Mouse (Mus musculus) midbrain, embryonic 11.5 days (tissue): Measurements from ENCODE around the gene Gm14226. TPM values are rescaled to one million over a fixed set of nuclear protein-coding genes. Genes with fewer than 3 reads are reported as not detected.

Source experiments
- ATAC-seq: fragments of 200-750 bp; cut with Nextera tagmentation; 2 replicates; pipeline ENCODE4 v1.8.0; 2017; ENCODE audit warnings: moderate TSS enrichment, moderate library complexity; ENCODE audit not compliant: low FRiP score
- DNase-seq: peaks from one replicate; pipeline ENCODE4 v3.0.0; 2015; ENCODE audit warnings: low spot score; ENCODE audit errors: missing footprints
- H3K27ac ChIP-seq: fragments of 300-500 bp; sonication (generic); 2 replicates; pipeline ENCODE4 v1.5.1; 2014; ENCODE audit warnings: low read depth, low read length
- H3K27me3 ChIP-seq: fragments of 300-500 bp; sonication (generic); 2 replicates; pipeline ENCODE4 v1.6.1; 2014; ENCODE audit warnings: mild to moderate bottlenecking, low read length, moderate library complexity, mixed read lengths; ENCODE audit not compliant: control insufficient read depth, insufficient read depth
- H3K36me3 ChIP-seq: fragments of 300-500 bp; sonication (generic); 2 replicates; pipeline ENCODE4 v1.6.1; 2014; ENCODE audit warnings: mild to moderate bottlenecking, low read length, moderate library complexity, mixed read lengths; ENCODE audit not compliant: control insufficient read depth, insufficient read depth
- H3K4me1 ChIP-seq: fragments of 300-500 bp; sonication (generic); 2 replicates; pipeline ENCODE4 v1.6.1; 2014; ENCODE audit warnings: low read length; ENCODE audit not compliant: control insufficient read depth, insufficient read depth
- H3K4me2 ChIP-seq: fragments of 300-500 bp; sonication (generic); 2 replicates; pipeline ENCODE4 v1.6.1; 2014; ENCODE audit warnings: mild to moderate bottlenecking, moderate library complexity
- H3K4me3 ChIP-seq: fragments of 300-500 bp; sonication (generic); 2 replicates; pipeline ENCODE4 v1.5.1; 2014; ENCODE audit warnings: low read depth, low read length
- H3K9ac ChIP-seq: fragments of 300-500 bp; sonication (generic); 2 replicates; pipeline ENCODE4 v1.6.1; 2014; ENCODE audit warnings: low read length
- H3K9me3 ChIP-seq: fragments of 300-500 bp; sonication (generic); 2 replicates; pipeline ENCODE4 v1.6.1; 2016; ENCODE audit warnings: low read length; ENCODE audit not compliant: control insufficient read depth
- WGBS: fragments of 180-500 bp; shearing (Covaris S2); extraction: QIAGEN DNeasy Blood & Tissue Kit; methylation state at CpG from one replicate; pipeline ENCODE4 v1.1.7; 2014; 5-methylcytosine and 5-hydroxymethylcytosine counted together
- polyA plus RNA-seq: library from polyadenylated mRNA; unstranded; fragments of >200 nt; fragmentation: Nextera tagmentation; extraction: Ambion mirVana; gene quantifications from 2 replicates; pipeline ENCODE4 v1.2.1, GENCODE M21; 2014

The Gm14226 gene
- polyA plus RNA-seq, 1 experiment from 2014 or later: 0.11 TPM

- Histone ChIP-seq H3K4me3 (no peak overlapping the region), H3K36me3 (no peaks in the 10 kb centered on the region), H3K27ac (no peak overlapping the region), H3K9me3 (no peaks in the 10 kb centered on the region), H3K4me2 (no peak overlapping the region), H3K27me3 (no peaks in the 10 kb centered on the region), H3K9ac (no peak overlapping the region), H3K4me1 (no peaks in the 10 kb centered on the region)
- 90% methylated on average over 3 of the region's 3 CpGs for whole genome bisulfite sequencing
- DNase-seq: no peak
- no peak for ATAC-seq
Observed at GRCm38 (mm10) chr2:155044542-155044941, 26.5 kb downstream of the Gm14226 start.

- Histone ChIP-seq H3K27me3 (no peaks in the 10 kb centered on the region), H3K9ac (no peak overlapping the region), H3K4me1 (peaks cover 1% of the 10 kb centered on the region; the same call in 1 of the 2 replicates), H3K4me3 (no peak overlapping the region), H3K36me3 (no peaks in the 10 kb centered on the region), H3K9me3 (no peaks in the 10 kb centered on the region), H3K4me2 (no peak overlapping the region), H3K27ac (no peak overlapping the region)
- no peak for DNase-seq
- 65% methylated on average over 3 of the region's 3 CpGs for WGBS
- ATAC-seq: no peak
Observed at GRCm38 (mm10) chr2:155045075-155045474, 27.0 kb downstream of the Gm14226 start.

GRCm38 (mm10) chr2:155046803-155047202 is 28.7 kb downstream of the Gm14226 start:
- no peak overlapping the region for H3K4me3 ChIP-seq
- no peaks in the 10 kb centered on the region for H3K9me3 ChIP-seq
- ATAC-seq (no peak), DNase-seq (no peak)
- H3K36me3 ChIP-seq: no peaks in the 10 kb centered on the region
- no peak overlapping the region for H3K9ac ChIP-seq
- H3K4me1 ChIP-seq: peaks cover 7% of the 10 kb centered on the region; the same call in 1 of the 2 replicates
- no peaks in the 10 kb centered on the region for H3K27me3 ChIP-seq
- WGBS: 79% methylated on average over 2 of the region's 2 CpGs
- H3K27ac ChIP-seq: no peak overlapping the region
- no peak overlapping the region for H3K4me2 ChIP-seq

GRCm38 (mm10) chr2:155047452-155048178 is 29.5 kb downstream of the Gm14226 start:
- H3K4me1 ChIP-seq: peaks cover 7% of the 10 kb centered on the region; the same call in 1 of the 2 replicates
- no peak overlapping the region for H3K9ac ChIP-seq
- no peak for ATAC-seq
- peak; percentile 70 for DNase-seq
- WGBS: 63% methylated on average over 7 of the region's 7 CpGs
- no peak overlapping the region for H3K4me2 ChIP-seq
- no peak overlapping the region for H3K4me3 ChIP-seq
- no peaks in the 10 kb centered on the region for H3K9me3 ChIP-seq
- no peaks in the 10 kb centered on the region for H3K27me3 ChIP-seq
- no peaks in the 10 kb centered on the region for H3K36me3 ChIP-seq
- H3K27ac ChIP-seq: no peak overlapping the region

GRCm38 (mm10) chr2:155050108-155050503 is 32.0 kb downstream of the Gm14226 start:
- peak overlapping the region; percentile 84 for H3K9ac ChIP-seq
- DNase-seq: no peak
- H3K27me3 ChIP-seq: no peaks in the 10 kb centered on the region
- peak; percentile 36 for ATAC-seq
- H3K9me3 ChIP-seq: no peaks in the 10 kb centered on the region
- H3K36me3 ChIP-seq: no peaks in the 10 kb centered on the region
- WGBS: 18% methylated on average over 5 of the region's 5 CpGs
- peak overlapping the region; percentile 45 for H3K4me3 ChIP-seq
- H3K4me2 ChIP-seq: peak overlapping the region; percentile 70
- H3K4me1 ChIP-seq: peaks cover 7% of the 10 kb centered on the region; the same call in 1 of the 2 replicates
- H3K27ac ChIP-seq: peak overlapping the region; percentile 71

- Histone ChIP-seq H3K27me3 (no peaks in the 10 kb centered on the region), H3K4me1 (peaks cover 7% of the 10 kb centered on the region; the same call in 1 of the 2 replicates), H3K4me3 (peak overlapping the region; percentile 45), H3K36me3 (no peaks in the 10 kb centered on the region), H3K9me3 (no peaks in the 10 kb centered on the region), H3K9ac (peak overlapping the region; percentile 84), H3K4me2 (peak overlapping the region; percentile 70), H3K27ac (peak overlapping the region; percentile 71)
- DNase-seq: peak; percentile 100
- WGBS: under 1% methylated on average over 45 of the region's 45 CpGs
- peak; percentile 96 for ATAC-seq
Observed at GRCm38 (mm10) chr2:155050504-155051236, 32.6 kb downstream of the Gm14226 start.

GRCm38 (mm10) chr2:155051622-155052351 is 33.7 kb downstream of the Gm14226 start:
- Histone ChIP-seq H3K27me3 (no peaks in the 10 kb centered on the region), H3K4me2 (peak overlapping the region; percentile 70), H3K4me1 (peaks cover 7% of the 10 kb centered on the region; the same call in 1 of the 2 replicates), H3K36me3 (no peaks in the 10 kb centered on the region), H3K9ac (peak overlapping the region; percentile 84), H3K4me3 (no peak overlapping the region), H3K27ac (no peak overlapping the region; the same call in 1 of the 2 replicates), H3K9me3 (no peaks in the 10 kb centered on the region)
- DNase-seq (peak; percentile 89), ATAC-seq (no peak)
- WGBS: 22% methylated on average over 9 of the region's 9 CpGs

GRCm38 (mm10) chr2:155052681-155053080 is 34.6 kb downstream of the Gm14226 start:
- H3K4me2 ChIP-seq: no peak overlapping the region
- WGBS: 83% methylated on average over 2 of the region's 2 CpGs
- H3K36me3 ChIP-seq: no peaks in the 10 kb centered on the region
- DNase-seq: no peak
- no peak overlapping the region for H3K9ac ChIP-seq
- H3K9me3 ChIP-seq: no peaks in the 10 kb centered on the region
- H3K4me3 ChIP-seq: no peak overlapping the region
- peaks cover 7% of the 10 kb centered on the region; the same call in 1 of the 2 replicates for H3K4me1 ChIP-seq
- no peak for ATAC-seq
- H3K27ac ChIP-seq: no peak overlapping the region
- H3K27me3 ChIP-seq: no peaks in the 10 kb centered on the region
